ENCODE assay signal across 15 mouse cellular contexts in genomic region chr5:139811677-139812397, GRCm38 (mm10). TPM values are rescaled to one million over a fixed set of nuclear protein-coding genes. Genes with fewer than 3 reads are reported as not detected.
DNase-seq lines count a peak whose midpoint lies in the region; ATAC-seq and TF ChIP-seq lines count a peak whose summit lies in the region.
"Had no signal": no experiment of that assay in that cellular context is flagged by ENCODE, and none has a peak within 500 bp of the region (broad histone marks: within the 10 kb centered on the region; RNA-seq: fewer than 3 reads in every experiment).

No protein-coding gene starts in this region.

- H3K4me2 ChIP-seq in heart, postnatal 0 days (ENCODE audit: low read depth, low read length) = no peak overlapping the region
- H3K4me2 ChIP-seq in intestine, postnatal 0 days (replicated peaks; ENCODE audit: low read depth) = peak overlapping the region; percentile 62
- H3K4me2 ChIP-seq in stomach, embryonic 15.5 days = peak overlapping the region; percentile 43; the same call in 1 of the 2 replicates
- H3K4me2 ChIP-seq in hindbrain, embryonic 16.5 days (ENCODE audit: low read length) = no peak overlapping the region
- H3K4me2 ChIP-seq: embryonic facial prominence, embryonic 13.5 days; limb, embryonic 13.5 days; midbrain, embryonic 15.5 days had no signal

- no peak overlapping the region for H3K27ac ChIP-seq in heart, postnatal 0 days (ENCODE audit: low read depth)
- peak overlapping the region; percentile 79 for H3K27ac ChIP-seq in intestine, postnatal 0 days (ENCODE audit: low read depth, low read length)
- peak overlapping the region; percentile 26; the same call in 1 of the 2 replicates for H3K27ac ChIP-seq in stomach, embryonic 15.5 days
- no peak overlapping the region for H3K27ac ChIP-seq in hindbrain, embryonic 16.5 days (ENCODE audit: low read depth, low read length)
- H3K27ac ChIP-seq: embryonic facial prominence, embryonic 13.5 days; limb, embryonic 13.5 days; midbrain, embryonic 15.5 days had no signal

- H3K4me3 ChIP-seq in heart, postnatal 0 days (ENCODE audit: low read depth, low read length) = no peak overlapping the region
- H3K4me3 ChIP-seq in megakaryocyte, embryonic 14.5 days (replicated peaks) = peak overlapping the region; percentile 78
- 0 out of 2 replicates have a peak overlapping the region, but pooled peaks have one; percentile 31 for H3K4me3 ChIP-seq in intestine, postnatal 0 days (ENCODE audit: low read depth, low read length)
- H3K4me3 ChIP-seq in stomach, embryonic 15.5 days (replicated peaks) = no peak overlapping the region
- H3K4me3 ChIP-seq in hindbrain, embryonic 16.5 days (ENCODE audit: low read length) = no peak overlapping the region
- H3K4me3 ChIP-seq: embryonic facial prominence, embryonic 13.5 days; limb, embryonic 13.5 days; midbrain, embryonic 15.5 days had no signal

- H3K36me3 ChIP-seq in heart, postnatal 0 days (replicated peaks; ENCODE audit: control insufficient read depth, insufficient read depth, low read length) = no peaks in the 10 kb centered on the region
- peaks cover 13% of the 10 kb centered on the region for H3K36me3 ChIP-seq in megakaryocyte, embryonic 14.5 days (replicated peaks; ENCODE audit: low read length)
- H3K36me3 ChIP-seq in intestine, postnatal 0 days (ENCODE audit: control insufficient read depth, insufficient read depth) = peaks cover 17% of the 10 kb centered on the region
- H3K36me3 ChIP-seq in stomach, embryonic 15.5 days = no peaks in the 10 kb centered on the region
- no peaks in the 10 kb centered on the region for H3K36me3 ChIP-seq in hindbrain, embryonic 16.5 days (ENCODE audit: control insufficient read depth, insufficient read depth, low read length)
- H3K36me3 ChIP-seq: embryonic facial prominence, embryonic 13.5 days; limb, embryonic 13.5 days; midbrain, embryonic 15.5 days had no signal

- peaks cover 6% of the 10 kb centered on the region for H3K4me1 ChIP-seq in heart, postnatal 0 days (ENCODE audit: control insufficient read depth, insufficient read depth)
- peaks cover 81% of the 10 kb centered on the region for H3K4me1 ChIP-seq in megakaryocyte, embryonic 14.5 days
- H3K4me1 ChIP-seq in intestine, postnatal 0 days (replicated peaks; ENCODE audit: control insufficient read depth, insufficient read depth, low read length) = 0 out of 2 replicates have a peak, but pooled peaks cover 4% of the 10 kb centered on the region
- peaks cover 5% of the 10 kb centered on the region; the same call in 1 of the 2 replicates for H3K4me1 ChIP-seq in stomach, embryonic 15.5 days
- no peaks in the 10 kb centered on the region for H3K4me1 ChIP-seq in hindbrain, embryonic 16.5 days (ENCODE audit: control insufficient read depth, insufficient read depth, low read depth, low read length)
- H3K4me1 ChIP-seq: embryonic facial prominence, embryonic 13.5 days; limb, embryonic 13.5 days; midbrain, embryonic 15.5 days had no signal

- no peak for TF ChIP-seq CTCF in heart, postnatal 0 days (IDR thresholded peaks at IDR 0.05; ENCODE audit: low read depth)
- TF ChIP-seq CTCF in intestine, postnatal 0 days (IDR thresholded peaks at IDR 0.05; ENCODE audit: low read depth) = no peak

- H3K27me3 ChIP-seq in heart, postnatal 0 days (ENCODE audit: control insufficient read depth, insufficient read depth, low read length) = peaks cover 8% of the 10 kb centered on the region; the same call in 1 of the 2 replicates
- H3K27me3 ChIP-seq in megakaryocyte, embryonic 14.5 days (replicated peaks) = no peaks in the 10 kb centered on the region
- H3K27me3 ChIP-seq in intestine, postnatal 0 days (replicated peaks; ENCODE audit: control insufficient read depth, insufficient read depth, low read length) = no peaks in the 10 kb centered on the region; the same call in 1 of the 2 replicates
- H3K27me3 ChIP-seq in stomach, embryonic 15.5 days (replicated peaks) = 0 out of 2 replicates have a peak, but pooled peaks cover 5% of the 10 kb centered on the region
- peaks cover 12% of the 10 kb centered on the region for H3K27me3 ChIP-seq in hindbrain, embryonic 16.5 days (replicated peaks; ENCODE audit: control insufficient read depth, insufficient read depth, low read length)

- no peak overlapping the region for H3K9ac ChIP-seq in heart, postnatal 0 days (replicated peaks; ENCODE audit: low read depth, low read length)
- no peak overlapping the region for H3K9ac ChIP-seq in intestine, postnatal 0 days (ENCODE audit: low read depth, low read length)
- no peak overlapping the region for H3K9ac ChIP-seq in stomach, embryonic 15.5 days
- no peak overlapping the region for H3K9ac ChIP-seq in hindbrain, embryonic 16.5 days (ENCODE audit: low read depth, low read length)
- H3K9ac ChIP-seq: embryonic facial prominence, embryonic 13.5 days; limb, embryonic 13.5 days; midbrain, embryonic 15.5 days had no signal

- 61% methylated on average over 15 of the region's 15 CpGs for WGBS in heart, postnatal 0 days
- 53% methylated on average over 15 of the region's 15 CpGs for WGBS in intestine, postnatal 0 days
- WGBS in stomach, embryonic 15.5 days = 65% methylated on average over 15 of the region's 15 CpGs
- WGBS in hindbrain, embryonic 16.5 days = 76% methylated on average over 15 of the region's 15 CpGs

- no peaks in the 10 kb centered on the region for H3K9me3 ChIP-seq in heart, postnatal 0 days (replicated peaks; ENCODE audit: control insufficient read depth, low read length)
- H3K9me3 ChIP-seq in megakaryocyte, embryonic 14.5 days = no peaks in the 10 kb centered on the region
- no peaks in the 10 kb centered on the region for H3K9me3 ChIP-seq in intestine, postnatal 0 days (ENCODE audit: control insufficient read depth)
- no peaks in the 10 kb centered on the region for H3K9me3 ChIP-seq in stomach, embryonic 15.5 days
- no peaks in the 10 kb centered on the region for H3K9me3 ChIP-seq in hindbrain, embryonic 16.5 days (ENCODE audit: control insufficient read depth, low read length)
- H3K9me3 ChIP-seq: embryonic facial prominence, embryonic 13.5 days; limb, embryonic 13.5 days; midbrain, embryonic 15.5 days had no signal

- peak; percentile 10; the same call in 1 of the 2 replicates for ATAC-seq in heart, postnatal 0 days (ENCODE audit: insufficient read depth, low read depth)
- no peak for ATAC-seq in megakaryocyte, adult 5-6 weeks (ENCODE audit: poor library complexity, severe bottlenecking)
- ATAC-seq in intestine, postnatal 0 days = peak; percentile 17; the same call in 1 of the 2 replicates
- no peak for ATAC-seq in stomach, embryonic 15.5 days (ENCODE audit: insufficient read depth, low FRiP score, low read depth)
- ATAC-seq in hindbrain, embryonic 16.5 days = no peak
- ATAC-seq: midbrain, embryonic 15.5 days had no signal

- TF ChIP-seq EP300 in heart, postnatal 0 days (IDR thresholded peaks at IDR 0.05; ENCODE audit: low read depth) = no peak

- DNase-seq in heart, postnatal 0 days (ENCODE audit: low spot score) = no peak
- DNase-seq in heart, adult 18-20 months = no peak
- no peak for DNase-seq in ovary, postnatal 14 days (ENCODE audit: low spot score)
- DNase-seq: cerebellum, postnatal 25 days had no signal

RNA-seq across cellular contexts. Expression of gene Tmem184a, which starts 7.9 kb away (rescaled TPM):
- 0.31 and 9.3 TPM in 2 replicates for total RNA-seq in heart, postnatal 0 days (2014; rRNA removed; ENCODE audit: low replicate concordance)
- 0.10 and 0.29 TPM in 2 replicates for polyA plus RNA-seq in heart, postnatal 0 days (2015; fragmentation: Nextera tagmentation; extraction: Ambion mirVana)
- under 1 TPM; 0.21 to 0.60 TPM for total RNA-seq in heart, adult 18-20 months (2021)
- polyA plus RNA-seq in megakaryocyte, embryonic 14.5 days (2012; ENCODE audit: insufficient read depth, low replicate concordance) = 4.6 and 27.1 TPM in 2 replicates
- not detected in 2 replicates for total RNA-seq in megakaryocyte, adult 5-6 weeks (2015)
- total RNA-seq in megakaryocyte, adult 5-6 weeks (2017) = not detected in 2 replicates
- polyA plus RNA-seq in intestine, postnatal 0 days (2015; fragmentation: Nextera tagmentation; extraction: Ambion mirVana) = 197 and 218 TPM in 2 replicates
- 27.8 and 32.3 TPM in 2 replicates for polyA plus RNA-seq in stomach, embryonic 15.5 days (2015; fragmentation: Nextera tagmentation; extraction: Ambion mirVana)
- polyA plus RNA-seq in hindbrain, embryonic 16.5 days (2015; fragmentation: Nextera tagmentation; extraction: Ambion mirVana) = 0.05 and 0.09 TPM in 2 replicates

RNA-seq across cellular contexts. Expression of gene Gm26938, which starts 14.4 kb away (rescaled TPM):
- not detected in 2 replicates for total RNA-seq in heart, postnatal 0 days (2014; rRNA removed; ENCODE audit: low replicate concordance)
- not detected in 2 replicates for polyA plus RNA-seq in heart, postnatal 0 days (2015; fragmentation: Nextera tagmentation; extraction: Ambion mirVana)
- not detected for total RNA-seq in heart, adult 18-20 months (2021)
- polyA plus RNA-seq in megakaryocyte, embryonic 14.5 days (2012; ENCODE audit: insufficient read depth, low replicate concordance) = not detected in 2 replicates
- total RNA-seq in megakaryocyte, adult 5-6 weeks (2015) = not detected in 2 replicates
- total RNA-seq in megakaryocyte, adult 5-6 weeks (2017) = 0.18 TPM in 1 of 2 replicates, not detected in the other
- polyA plus RNA-seq in intestine, postnatal 0 days (2015; fragmentation: Nextera tagmentation; extraction: Ambion mirVana) = not detected in 2 replicates
- polyA plus RNA-seq in stomach, embryonic 15.5 days (2015; fragmentation: Nextera tagmentation; extraction: Ambion mirVana) = not detected in 2 replicates
- not detected in 2 replicates for polyA plus RNA-seq in hindbrain, embryonic 16.5 days (2015; fragmentation: Nextera tagmentation; extraction: Ambion mirVana)
- total RNA-seq: adrenal gland, adult 18-20 months had no signal
- polyA plus RNA-seq: gonadal fat pad, adult 2 months; limb, embryonic 13.5 days; midbrain, embryonic 15.5 days; neural tube, embryonic 14.5 days had no signal

RNA-seq across cellular contexts. Expression of gene Psmg3, which starts 14.8 kb away (rescaled TPM):
- 20.1 and 43.2 TPM in 2 replicates for total RNA-seq in heart, postnatal 0 days (2014; rRNA removed; ENCODE audit: low replicate concordance)
- 33.9 and 34.3 TPM in 2 replicates for polyA plus RNA-seq in heart, postnatal 0 days (2015; fragmentation: Nextera tagmentation; extraction: Ambion mirVana)
- 10 to 100 TPM in 1 of 2 experiments, 1 to 10 TPM in 1; 8.1 to 10.1 TPM for total RNA-seq in heart, adult 18-20 months (2021)
- polyA plus RNA-seq in megakaryocyte, embryonic 14.5 days (2012; ENCODE audit: insufficient read depth, low replicate concordance) = 8.5 and 30.7 TPM in 2 replicates
- 17.6 and 18.3 TPM in 2 replicates for total RNA-seq in megakaryocyte, adult 5-6 weeks (2015)
- 15.2 and 15.6 TPM in 2 replicates for total RNA-seq in megakaryocyte, adult 5-6 weeks (2017)
- polyA plus RNA-seq in intestine, postnatal 0 days (2015; fragmentation: Nextera tagmentation; extraction: Ambion mirVana) = 33.9 and 34.4 TPM in 2 replicates
- polyA plus RNA-seq in stomach, embryonic 15.5 days (2015; fragmentation: Nextera tagmentation; extraction: Ambion mirVana) = 73.5 and 74.9 TPM in 2 replicates
- polyA plus RNA-seq in hindbrain, embryonic 16.5 days (2015; fragmentation: Nextera tagmentation; extraction: Ambion mirVana) = 70.7 and 73.0 TPM in 2 replicates

RNA-seq across cellular contexts. Expression of gene Mafk, which starts 20.5 kb away (rescaled TPM):
- 36.8 and 41.2 TPM in 2 replicates for total RNA-seq in heart, postnatal 0 days (2014; rRNA removed; ENCODE audit: low replicate concordance)
- 15.6 and 16.7 TPM in 2 replicates for polyA plus RNA-seq in heart, postnatal 0 days (2015; fragmentation: Nextera tagmentation; extraction: Ambion mirVana)
- total RNA-seq in heart, adult 18-20 months (2021) = 10 to 100 TPM; 37.3 to 39.7 TPM
- polyA plus RNA-seq in megakaryocyte, embryonic 14.5 days (2012; ENCODE audit: insufficient read depth, low replicate concordance) = 26.5 and 40.1 TPM in 2 replicates
- 9.7 and 10.1 TPM in 2 replicates for total RNA-seq in megakaryocyte, adult 5-6 weeks (2015)
- total RNA-seq in megakaryocyte, adult 5-6 weeks (2017) = 18.2 and 20.9 TPM in 2 replicates
- polyA plus RNA-seq in intestine, postnatal 0 days (2015; fragmentation: Nextera tagmentation; extraction: Ambion mirVana) = 23.1 and 25.5 TPM in 2 replicates
- polyA plus RNA-seq in stomach, embryonic 15.5 days (2015; fragmentation: Nextera tagmentation; extraction: Ambion mirVana) = 16.1 and 18.3 TPM in 2 replicates
- polyA plus RNA-seq in hindbrain, embryonic 16.5 days (2015; fragmentation: Nextera tagmentation; extraction: Ambion mirVana) = 12.1 and 13.0 TPM in 2 replicates

RNA-seq across cellular contexts. Expression of gene Ints1, which starts 36.4 kb away (rescaled TPM):
- 61.7 and 92.0 TPM in 2 replicates for total RNA-seq in heart, postnatal 0 days (2014; rRNA removed; ENCODE audit: low replicate concordance)
- 9.8 and 10.6 TPM in 2 replicates for polyA plus RNA-seq in heart, postnatal 0 days (2015; fragmentation: Nextera tagmentation; extraction: Ambion mirVana)
- 10 to 100 TPM; 37.7 to 39.5 TPM for total RNA-seq in heart, adult 18-20 months (2021)
- polyA plus RNA-seq in megakaryocyte, embryonic 14.5 days (2012; ENCODE audit: insufficient read depth, low replicate concordance) = 42.9 and 56.6 TPM in 2 replicates
- 25.5 and 41.7 TPM in 2 replicates for total RNA-seq in megakaryocyte, adult 5-6 weeks (2015)
- total RNA-seq in megakaryocyte, adult 5-6 weeks (2017) = 15.9 and 31.2 TPM in 2 replicates
- polyA plus RNA-seq in intestine, postnatal 0 days (2015; fragmentation: Nextera tagmentation; extraction: Ambion mirVana) = 9.9 and 12.7 TPM in 2 replicates
- polyA plus RNA-seq in stomach, embryonic 15.5 days (2015; fragmentation: Nextera tagmentation; extraction: Ambion mirVana) = 19.2 and 21.3 TPM in 2 replicates
- 27.1 and 32.6 TPM in 2 replicates for polyA plus RNA-seq in hindbrain, embryonic 16.5 days (2015; fragmentation: Nextera tagmentation; extraction: Ambion mirVana)

Comparison
In these comparisons a context has a peak if more than half of its experiments do, and no peak if none do; other contexts are left out.
1. ATAC-seq: peak in heart, postnatal 0 days (single experiment) and intestine, postnatal 0 days (single experiment); none in megakaryocyte, adult 5-6 weeks (single experiment), stomach, embryonic 15.5 days (single experiment) and hindbrain, embryonic 16.5 days (single experiment).
2. H3K27ac ChIP-seq: peak in intestine, postnatal 0 days (single experiment) and stomach, embryonic 15.5 days (single experiment); none in heart, postnatal 0 days (single experiment) and hindbrain, embryonic 16.5 days (single experiment).
3. H3K4me2 ChIP-seq: peak in intestine, postnatal 0 days (single experiment) and stomach, embryonic 15.5 days (single experiment); none in heart, postnatal 0 days (single experiment) and hindbrain, embryonic 16.5 days (single experiment).
4. H3K4me3 ChIP-seq: peak in megakaryocyte, embryonic 14.5 days (single experiment) and intestine, postnatal 0 days (single experiment); none in heart, postnatal 0 days (single experiment), stomach, embryonic 15.5 days (single experiment) and hindbrain, embryonic 16.5 days (single experiment).